Mouse (Mus musculus) hindbrain, embryonic 10.5 days (tissue): Measurements from ENCODE around the gene Milr1. TPM values are rescaled to one million over a fixed set of nuclear protein-coding genes. Genes with fewer than 3 reads are reported as not detected.
A peak's percentile ranks its signal among the peaks of the same experiment; 100 is the strongest.

Experiments
- DNase-seq: peaks from one replicate; pipeline ENCODE4 v3.0.0-alpha.2; 2017; ENCODE audit warnings: low spot score
- H3K27ac ChIP-seq: fragments of 300-500 bp; sonication (generic); 2 replicates; pipeline ENCODE4 v1.5.1; 2016; ENCODE audit warnings: mild to moderate bottlenecking, moderate library complexity
- H3K27me3 ChIP-seq: fragments of 300-500 bp; sonication (generic); 2 replicates; pipeline ENCODE4 v1.6.1; 2016; ENCODE audit warnings: mild to moderate bottlenecking; ENCODE audit not compliant: poor library complexity, insufficient read depth, severe bottlenecking
- H3K36me3 ChIP-seq: fragments of 300-500 bp; sonication (generic); 2 replicates; pipeline ENCODE4 v1.6.1; 2016; ENCODE audit warnings: mild to moderate bottlenecking, moderate library complexity
- H3K4me1 ChIP-seq: fragments of 300-500 bp; sonication (generic); replicated peaks from 2 replicates; pipeline ENCODE4 v1.6.1; 2016; ENCODE audit warnings: mild to moderate bottlenecking
- H3K4me3 ChIP-seq: fragments of 300-500 bp; sonication (generic); 2 replicates; pipeline ENCODE4 v1.5.1; 2016; ENCODE audit warnings: mild to moderate bottlenecking, moderate library complexity
- H3K9me3 ChIP-seq: fragments of 300-500 bp; sonication (generic); 2 replicates; pipeline ENCODE4 v1.6.1; 2016; ENCODE audit warnings: mild to moderate bottlenecking, moderate library complexity
- WGBS: fragments of 180-500 bp; shearing (Covaris S2); methylation state at CpG from one replicate; pipeline ENCODE4 v1.1.7; 2016; 5-methylcytosine and 5-hydroxymethylcytosine counted together
- polyA plus RNA-seq: library from polyadenylated mRNA; unstranded; fragments of >200 nt; fragmentation: Nextera tagmentation; extraction: Ambion mirVana; gene quantifications from 2 replicates; pipeline ENCODE4 v1.2.1, GENCODE M21; 2016

Gene Milr1
- polyA plus RNA-seq, 1 experiment from 2014 or later = 1.6 TPM

DNA sequence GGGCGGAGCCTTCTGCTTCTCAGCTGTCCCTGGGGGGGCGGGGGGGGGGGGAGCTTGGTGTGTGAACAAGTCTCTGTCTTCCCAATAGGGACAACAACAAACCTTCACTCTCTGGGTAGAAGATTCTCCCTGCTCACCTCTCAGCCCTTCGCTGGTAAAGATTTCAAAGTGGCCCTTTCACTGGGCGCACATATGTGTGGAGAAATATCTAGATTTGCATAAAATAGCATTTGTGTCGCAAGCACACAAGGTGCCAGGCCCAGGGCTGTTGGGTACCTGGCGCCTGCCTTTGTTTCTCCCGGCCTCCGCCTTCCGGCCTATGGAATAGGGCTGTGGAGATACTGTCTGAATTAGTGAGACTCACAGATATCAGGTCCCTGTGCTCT lies 11.8 kb downstream of the Milr1 start:
- H3K27me3 ChIP-seq = no peaks in the 10 kb centered on the region
- H3K4me1 ChIP-seq = peaks cover 15% of the 10 kb centered on the region
- peaks cover 3% of the 10 kb centered on the region for H3K9me3 ChIP-seq
- 75% methylated on average over 9 of the region's 9 CpGs for WGBS
- H3K36me3 ChIP-seq = peaks cover 35% of the 10 kb centered on the region
- peak overlapping the region; percentile 62; the same call in 1 of the 2 replicates for H3K27ac ChIP-seq
- H3K4me3 ChIP-seq = no peak overlapping the region
- DNase-seq = no peak

DNA sequence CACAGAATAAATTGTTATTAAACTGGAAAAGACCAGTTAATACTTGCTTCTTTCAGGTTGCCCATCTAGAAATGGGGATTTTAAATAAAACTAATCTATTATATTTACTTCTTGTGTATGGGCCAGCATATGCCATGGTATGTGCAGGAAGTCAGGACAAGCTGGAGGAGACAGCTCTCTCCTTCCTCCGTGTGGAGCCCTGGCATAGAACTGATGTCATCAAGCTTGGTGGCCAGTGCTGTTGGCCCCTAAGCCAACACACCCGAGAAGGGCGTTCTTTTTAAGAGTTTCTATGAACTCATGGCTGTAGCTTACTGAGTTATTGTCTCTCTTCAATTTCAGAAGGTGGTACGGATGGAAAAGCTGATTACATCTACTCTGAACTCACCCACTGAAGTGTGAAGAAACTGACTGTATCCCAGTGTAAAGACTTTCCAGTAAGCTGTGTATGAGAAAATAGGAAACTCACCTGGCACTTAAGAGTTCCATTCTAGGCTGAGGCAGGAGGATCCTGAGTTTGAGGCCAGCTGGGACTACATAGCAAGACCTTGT lies 15.7 kb downstream of the Milr1 start:
- 94% methylated on average over 4 of the region's 4 CpGs for WGBS

GRCm38 (mm10) chr11:106767516-106767915 lies 16.5 kb downstream of the Milr1 start:
- 90% methylated on average over 4 of the region's 4 CpGs for WGBS
- peaks cover 10% of the 10 kb centered on the region for H3K9me3 ChIP-seq
- DNase-seq = no peak
- H3K4me1 ChIP-seq = peaks cover 8% of the 10 kb centered on the region
- peaks cover 80% of the 10 kb centered on the region for H3K36me3 ChIP-seq
- H3K27me3 ChIP-seq = no peaks in the 10 kb centered on the region
- H3K27ac ChIP-seq = no peak overlapping the region
- H3K4me3 ChIP-seq = no peak overlapping the region

More for the DNA sequence above, 15.7 kb downstream of the Milr1 start:
- H3K4me1 ChIP-seq = peaks cover 13% of the 10 kb centered on the region
- no peak overlapping the region for H3K27ac ChIP-seq
- H3K27me3 ChIP-seq = no peaks in the 10 kb centered on the region
- H3K9me3 ChIP-seq = peaks cover 10% of the 10 kb centered on the region
- H3K4me3 ChIP-seq = no peak overlapping the region
- H3K36me3 ChIP-seq = peaks cover 71% of the 10 kb centered on the region
- no peak for DNase-seq

DNA sequence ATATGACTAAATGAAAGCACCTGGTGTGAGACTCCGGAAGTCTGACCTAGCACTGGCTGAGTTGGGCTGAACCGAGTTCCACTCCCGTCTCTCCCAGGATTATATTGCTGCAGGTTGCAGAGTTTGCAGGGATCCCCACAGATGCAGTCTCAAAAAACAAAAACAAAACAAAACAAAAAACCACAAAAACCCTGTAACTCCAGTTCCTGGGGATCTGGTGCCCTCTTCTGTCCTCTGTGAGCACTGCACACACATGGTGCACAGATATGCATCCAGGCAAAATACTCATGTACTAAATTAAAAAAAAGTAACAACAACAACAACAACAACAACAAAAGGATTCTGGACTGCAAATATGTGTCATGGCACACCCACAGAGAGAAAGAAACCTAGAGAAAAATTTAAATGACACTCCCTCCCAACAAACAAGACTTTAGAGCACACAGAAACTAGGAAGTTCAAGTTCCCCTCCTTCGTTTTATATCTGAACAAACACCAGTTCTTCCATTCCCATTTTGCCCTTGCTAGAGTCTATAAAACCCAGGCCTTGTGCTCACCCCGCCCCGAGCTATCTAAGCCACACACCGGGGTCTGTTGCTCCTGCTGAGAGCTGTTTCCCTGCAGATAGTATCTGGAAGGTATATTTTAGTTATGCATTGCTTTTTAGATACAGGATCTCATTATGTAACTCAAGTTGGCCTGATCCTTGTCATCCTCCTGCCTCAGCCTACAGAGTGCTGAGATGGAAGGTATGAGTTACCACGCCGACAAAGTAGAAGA lies 19.4 kb downstream of the Milr1 start:
- peaks cover 98% of the 10 kb centered on the region for H3K36me3 ChIP-seq
- 94% methylated on average over 9 of the region's 9 CpGs for WGBS
- H3K27ac ChIP-seq = no peak overlapping the region
- H3K4me1 ChIP-seq = no peaks in the 10 kb centered on the region
- DNase-seq = no peak
- peaks cover 10% of the 10 kb centered on the region for H3K9me3 ChIP-seq
- H3K27me3 ChIP-seq = no peaks in the 10 kb centered on the region
- no peak overlapping the region for H3K4me3 ChIP-seq

DNA sequence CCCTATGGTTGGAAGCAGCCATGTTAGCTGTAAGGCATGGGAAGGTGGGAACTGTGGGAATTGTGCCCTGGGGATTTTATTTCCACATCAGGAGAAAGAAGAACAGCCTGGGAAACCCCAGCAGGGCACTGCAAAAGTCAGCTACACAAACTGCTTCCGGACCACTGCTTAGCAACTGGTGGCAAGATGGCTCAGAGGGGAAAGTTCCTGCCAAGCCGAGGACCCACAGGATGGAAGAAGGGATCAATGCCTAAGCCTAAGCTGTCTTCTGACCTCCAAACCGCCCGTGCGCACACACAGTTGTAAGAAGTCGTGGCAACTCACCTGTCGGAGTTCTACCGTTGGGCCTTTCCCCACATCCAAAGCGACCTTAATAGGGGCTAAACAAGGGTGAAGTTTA lies 22.0 kb downstream of the Milr1 start:
- 89% methylated on average over 9 of the region's 9 CpGs for WGBS
- no peak for DNase-seq
- H3K27me3 ChIP-seq = no peaks in the 10 kb centered on the region
- H3K27ac ChIP-seq = no peak overlapping the region
- no peak overlapping the region for H3K4me3 ChIP-seq
- peaks cover 4% of the 10 kb centered on the region for H3K9me3 ChIP-seq
- H3K4me1 ChIP-seq = no peaks in the 10 kb centered on the region
- H3K36me3 ChIP-seq = peaks cover 88% of the 10 kb centered on the region

DNA sequence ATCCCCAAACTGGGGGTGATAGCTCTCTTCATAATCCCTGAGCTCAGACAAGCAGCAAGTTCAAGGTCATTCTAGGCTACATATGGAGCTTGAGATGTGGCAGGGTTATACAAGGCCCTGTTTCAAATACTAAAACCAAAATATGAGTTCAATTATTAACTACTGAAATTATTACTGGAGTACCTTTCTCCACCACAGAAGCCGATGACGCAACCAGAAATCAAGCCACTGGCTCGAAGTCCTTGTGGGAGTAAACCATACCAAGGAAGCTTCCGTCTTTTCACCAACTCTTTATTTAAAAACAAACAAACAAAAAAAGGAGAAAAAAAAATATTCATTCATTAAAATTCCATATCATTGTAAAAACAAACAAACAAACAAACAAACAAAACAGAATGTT lies 25.9 kb downstream of the Milr1 start:
- peaks cover 70% of the 10 kb centered on the region for H3K36me3 ChIP-seq

DNA sequence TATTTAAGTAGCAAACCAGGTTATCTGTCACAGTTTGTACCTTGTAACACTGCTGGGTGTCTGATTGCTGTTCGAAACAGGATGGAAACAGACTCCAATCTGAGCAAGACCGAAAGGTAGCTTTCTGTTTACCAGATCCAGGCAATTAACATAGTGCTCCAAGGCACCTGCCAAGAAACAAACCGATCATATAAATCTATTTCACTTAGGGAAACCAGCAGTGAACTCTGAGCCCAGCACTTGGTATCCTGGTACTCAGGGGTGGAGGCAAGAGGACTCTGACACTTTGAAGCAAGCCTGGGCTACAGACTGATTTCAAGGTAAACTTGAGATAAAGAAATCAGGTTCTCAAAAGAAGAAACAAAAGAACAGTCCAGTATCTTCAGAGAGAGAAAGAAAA lies 26.4 kb downstream of the Milr1 start:
- H3K4me3 ChIP-seq = no peak overlapping the region
- H3K36me3 ChIP-seq = peaks cover 70% of the 10 kb centered on the region
- no peak overlapping the region for H3K27ac ChIP-seq
- no peaks in the 10 kb centered on the region for H3K27me3 ChIP-seq
- no peak for DNase-seq
- 93% methylated on average over 3 of the region's 3 CpGs for WGBS
- H3K9me3 ChIP-seq = no peaks in the 10 kb centered on the region
- peaks cover 14% of the 10 kb centered on the region; the same call in 1 of the 2 replicates for H3K4me1 ChIP-seq

More for the DNA sequence above, 25.9 kb downstream of the Milr1 start:
- DNase-seq = no peak
- H3K27me3 ChIP-seq = no peaks in the 10 kb centered on the region
- WGBS = 97% methylated on average over 4 of the region's 4 CpGs
- H3K4me3 ChIP-seq = no peak overlapping the region
- H3K9me3 ChIP-seq = no peaks in the 10 kb centered on the region
- peaks cover 14% of the 10 kb centered on the region; the same call in 1 of the 2 replicates for H3K4me1 ChIP-seq
- no peak overlapping the region for H3K27ac ChIP-seq

DNA sequence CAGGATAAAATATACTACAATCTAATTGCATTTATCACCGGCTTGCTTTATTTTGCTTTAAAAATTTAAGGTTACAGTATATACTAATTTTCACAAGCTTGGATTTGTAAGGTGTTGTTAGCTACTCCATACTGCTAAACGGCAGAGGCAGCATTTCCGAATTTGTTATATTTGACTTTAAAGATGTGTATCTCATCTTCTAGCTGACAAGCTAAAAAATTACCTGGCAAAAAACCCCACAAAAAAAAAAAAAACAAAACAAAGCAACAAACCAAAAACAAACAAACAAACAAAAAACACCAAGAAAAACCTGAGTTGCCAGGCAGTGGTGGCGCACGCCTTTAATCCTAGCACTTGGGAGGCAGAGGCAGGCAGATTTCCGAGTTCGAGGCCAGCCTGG lies 27.1 kb downstream of the Milr1 start:
- H3K4me3 ChIP-seq = no peak overlapping the region
- peaks cover 70% of the 10 kb centered on the region for H3K36me3 ChIP-seq
- no peaks in the 10 kb centered on the region for H3K27me3 ChIP-seq
- H3K4me1 ChIP-seq = peaks cover 14% of the 10 kb centered on the region; the same call in 1 of the 2 replicates
- no peaks in the 10 kb centered on the region for H3K9me3 ChIP-seq
- 93% methylated on average over 7 of the region's 7 CpGs for WGBS
- no peak for DNase-seq
- H3K27ac ChIP-seq = no peak overlapping the region

- peaks cover 14% of the 10 kb centered on the region; the same call in 1 of the 2 replicates for H3K4me1 ChIP-seq
- no peaks in the 10 kb centered on the region for H3K27me3 ChIP-seq
- WGBS = 3% methylated on average over 39 of the region's 39 CpGs
- H3K9me3 ChIP-seq = no peaks in the 10 kb centered on the region
- peak overlapping the region; percentile 91 for H3K27ac ChIP-seq
- peak overlapping the region; percentile 75 for H3K4me3 ChIP-seq
- H3K36me3 ChIP-seq = peaks cover 70% of the 10 kb centered on the region
- DNase-seq = no peak
These were observed 27.8 kb downstream of the Milr1 start for GRCm38 (mm10) chr11:106778589-106779387.

DNA sequence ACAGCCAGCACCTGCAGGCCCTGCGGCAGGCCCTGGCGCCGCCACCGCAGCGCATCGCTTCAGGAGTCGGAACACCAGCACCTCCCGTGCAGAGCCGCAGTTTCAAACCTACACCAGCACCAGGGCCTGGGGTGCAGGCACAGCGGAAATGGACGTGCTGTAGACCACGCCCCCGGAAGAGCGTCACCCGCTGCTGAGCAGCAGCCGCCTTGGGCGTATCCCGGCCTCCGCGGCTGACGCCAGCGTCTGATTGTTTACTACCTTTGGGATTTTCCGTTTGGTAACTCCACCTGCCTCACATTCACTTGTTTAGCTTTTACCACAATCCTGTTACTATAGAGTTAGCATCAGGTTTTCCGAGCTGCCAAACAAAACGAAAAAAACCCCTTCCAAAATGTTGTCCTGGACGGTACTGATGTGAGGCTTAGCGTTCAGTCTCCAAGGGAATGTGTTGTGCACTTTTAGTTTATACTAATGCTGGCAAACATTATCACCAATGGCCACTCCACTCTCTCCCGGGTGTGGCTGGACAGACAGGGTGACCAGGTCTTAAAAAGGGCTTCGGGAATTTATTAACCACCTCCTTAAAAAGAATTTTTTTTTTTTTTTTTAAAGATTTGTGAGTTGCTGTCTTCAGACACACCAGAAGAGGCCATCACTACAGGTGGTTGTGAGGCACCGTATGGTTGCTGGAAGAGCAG lies 28.5 kb downstream of the Milr1 start, which contains the start of gene Polg2:
Polg2 (minus strand) TSS at position 150 of the 701 bp plus-strand sequence.
- Histone ChIP-seq H3K36me3 (peaks cover 70% of the 10 kb centered on the region), H3K27ac (peak within 1 kb of the TSS; percentile 91), H3K4me3 (peak within 1 kb of the TSS; percentile 75), H3K27me3 (no peaks in the 10 kb centered on the region), H3K4me1 (peaks cover 14% of the 10 kb centered on the region; the same call in 1 of the 2 replicates), H3K9me3 (no peaks in the 10 kb centered on the region)
- 2% methylated on average over 30 of the region's 30 CpGs for WGBS
- DNase-seq = peak; percentile 92

- DNase-seq = no peak
- Histone ChIP-seq H3K4me1 (peaks cover 14% of the 10 kb centered on the region; the same call in 1 of the 2 replicates), H3K27me3 (no peaks in the 10 kb centered on the region), H3K4me3 (peak overlapping the region; percentile 75; the same call in 1 of the 2 replicates), H3K9me3 (no peaks in the 10 kb centered on the region), H3K27ac (peak overlapping the region; percentile 91; the same call in 1 of the 2 replicates), H3K36me3 (peaks cover 70% of the 10 kb centered on the region)
- 72% methylated on average over 4 of the region's 4 CpGs for WGBS
These were observed 29.0 kb downstream of the Milr1 start for GRCm38 (mm10) chr11:106780089-106780425.

- peaks cover 70% of the 10 kb centered on the region for H3K36me3 ChIP-seq
- peaks cover 20% of the 10 kb centered on the region for H3K4me1 ChIP-seq
- no peak for DNase-seq
- H3K27me3 ChIP-seq = no peaks in the 10 kb centered on the region
- H3K4me3 ChIP-seq = no peak overlapping the region
- H3K27ac ChIP-seq = no peak overlapping the region
- H3K9me3 ChIP-seq = no peaks in the 10 kb centered on the region
- WGBS = 84% methylated on average over 6 of the region's 6 CpGs
These were observed 29.7 kb downstream of the Milr1 start for GRCm38 (mm10) chr11:106780590-106781220.
